Mouse (Mus musculus) kidney, postnatal 0 days (tissue): ENCODE data around the gene Mbnl2. TPM values are rescaled to one million over a fixed set of nuclear protein-coding genes. Genes with fewer than 3 reads are reported as not detected.
A peak's percentile ranks its signal among the peaks of the same experiment; 100 is the strongest.

Experiments
- ATAC-seq: fragments of 200-750 bp; cut with Nextera tagmentation; replicated peaks from 2 replicates; pipeline ENCODE4 v1.8.0; 2017; ENCODE audit warnings: low read depth, moderate number of reproducible peaks, moderate TSS enrichment, moderate library complexity; ENCODE audit not compliant: low FRiP score
- DNase-seq: peaks from one replicate; pipeline ENCODE4 v3.0.0-alpha.2; 2016; ENCODE audit warnings: low spot score
- H3K27ac ChIP-seq: fragments of 300-500 bp; sonication (generic); 2 replicates; pipeline ENCODE4 v1.5.1; 2014; ENCODE audit warnings: mild to moderate bottlenecking
- H3K27me3 ChIP-seq: fragments of 300-500 bp; sonication (generic); 2 replicates; pipeline ENCODE4 v1.6.1; 2014; ENCODE audit warnings: low read length, mixed read lengths; ENCODE audit not compliant: insufficient read depth
- H3K36me3 ChIP-seq: fragments of 300-500 bp; sonication (generic); 2 replicates; pipeline ENCODE4 v1.6.1; 2014; ENCODE audit warnings: low read length, mixed read lengths; ENCODE audit not compliant: insufficient read depth
- H3K4me1 ChIP-seq: fragments of 300-500 bp; sonication (generic); replicated peaks from 2 replicates; pipeline ENCODE4 v1.6.1; 2014; ENCODE audit warnings: antibody characterized with exemption, low read length, mixed read lengths; ENCODE audit not compliant: insufficient read depth
- H3K4me2 ChIP-seq: fragments of 300-500 bp; sonication (generic); 2 replicates; pipeline ENCODE4 v1.6.1; 2014; ENCODE audit warnings: mild to moderate bottlenecking, low read length, moderate library complexity, mixed read lengths
- H3K4me3 ChIP-seq: fragments of 300-500 bp; sonication (generic); replicated peaks from 2 replicates; pipeline ENCODE4 v1.5.1; 2014; ENCODE audit warnings: low read depth, low read length
- H3K9ac ChIP-seq: fragments of 300-500 bp; sonication (generic); 2 replicates; pipeline ENCODE4 v1.6.1; 2014; ENCODE audit warnings: low read depth, low read length
- H3K9me3 ChIP-seq: fragments of 300-500 bp; sonication (generic); replicated peaks from 2 replicates; pipeline ENCODE4 v1.6.1; 2016; ENCODE audit warnings: low read length, inconsistent platforms, mixed read lengths
- CTCF ChIP-seq: IDR thresholded peaks from 2 replicates; pipeline ENCODE4 v1.5.1; 2016; ENCODE audit warnings: antibody characterized with exemption, low read depth, mild to moderate bottlenecking, moderate library complexity
- WGBS: fragments of 180-500 bp; shearing (Covaris S2); extraction: QIAGEN DNeasy Blood & Tissue Kit; methylation state at CpG from one replicate; pipeline ENCODE4 v1.1.7; 2014; 5-methylcytosine and 5-hydroxymethylcytosine counted together
- polyA plus RNA-seq: library from polyadenylated mRNA; unstranded; fragments of >200 nt; fragmentation: Nextera tagmentation; extraction: Ambion mirVana; gene quantifications from 2 replicates; pipeline ENCODE4 v1.2.1, GENCODE M21; 2015

The Mbnl2 gene
- polyA plus RNA-seq, 1 experiment from 2014 or later, result 119 TPM

DNA sequence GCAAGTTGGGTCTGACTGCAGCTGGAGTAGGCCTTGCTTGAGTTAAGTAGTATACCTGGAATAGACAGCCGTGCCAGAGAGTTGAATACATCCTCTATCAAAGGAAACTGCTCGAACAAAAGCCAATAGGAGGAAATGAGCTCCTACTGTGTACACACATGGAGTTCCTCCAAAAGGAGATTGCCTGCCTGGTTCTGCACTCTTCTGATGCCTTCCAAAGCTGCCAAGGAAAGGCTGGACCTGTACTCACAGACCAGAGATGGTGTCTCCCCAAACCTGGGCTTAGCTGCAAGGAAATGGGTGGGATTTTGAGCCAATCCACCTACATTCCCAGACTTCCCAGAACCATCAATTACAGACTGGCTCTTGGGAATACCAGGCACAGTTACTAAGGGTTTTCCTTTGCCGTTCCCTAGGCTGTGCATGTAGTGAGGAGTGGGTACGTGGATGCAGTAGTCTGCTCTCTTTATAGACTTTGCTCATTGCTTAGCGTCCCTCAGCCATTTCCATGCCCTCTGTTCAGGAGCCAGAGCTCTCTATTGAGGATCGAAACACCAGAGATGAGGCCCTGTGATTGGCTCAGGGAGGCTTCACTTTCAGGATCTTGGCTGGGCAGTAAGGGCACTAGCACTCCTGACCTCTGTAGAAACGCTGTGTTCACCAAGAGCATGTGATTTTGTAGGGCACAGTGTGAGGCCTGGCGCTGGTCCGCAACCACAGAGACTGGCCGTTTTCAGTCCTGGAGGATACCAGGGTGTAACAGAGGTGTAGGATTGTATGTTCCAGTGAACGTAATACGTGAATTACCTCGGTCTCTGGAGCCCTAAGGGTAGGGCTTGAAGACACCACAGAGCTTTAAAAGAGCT lies 20.1 kb downstream of the Mbnl2 start:
- Histone ChIP-seq H3K4me1 (peaks cover 42% of the 10 kb centered on the region), H3K27ac (peak overlapping the region; percentile 73; the same call in 1 of the 2 replicates), H3K4me2 (peak overlapping the region; percentile 27; the same call in 1 of the 2 replicates), H3K27me3 (no peaks in the 10 kb centered on the region), H3K36me3 (peaks cover 3% of the 10 kb centered on the region; the same call in 1 of the 2 replicates), H3K9ac (no peak overlapping the region), H3K4me3 (no peak overlapping the region), H3K9me3 (no peaks in the 10 kb centered on the region)
- DNase-seq (no peak), ATAC-seq (no peak)
- 68% methylated on average over 13 of the region's 13 CpGs for WGBS
- no peak for TF ChIP-seq CTCF

DNA sequence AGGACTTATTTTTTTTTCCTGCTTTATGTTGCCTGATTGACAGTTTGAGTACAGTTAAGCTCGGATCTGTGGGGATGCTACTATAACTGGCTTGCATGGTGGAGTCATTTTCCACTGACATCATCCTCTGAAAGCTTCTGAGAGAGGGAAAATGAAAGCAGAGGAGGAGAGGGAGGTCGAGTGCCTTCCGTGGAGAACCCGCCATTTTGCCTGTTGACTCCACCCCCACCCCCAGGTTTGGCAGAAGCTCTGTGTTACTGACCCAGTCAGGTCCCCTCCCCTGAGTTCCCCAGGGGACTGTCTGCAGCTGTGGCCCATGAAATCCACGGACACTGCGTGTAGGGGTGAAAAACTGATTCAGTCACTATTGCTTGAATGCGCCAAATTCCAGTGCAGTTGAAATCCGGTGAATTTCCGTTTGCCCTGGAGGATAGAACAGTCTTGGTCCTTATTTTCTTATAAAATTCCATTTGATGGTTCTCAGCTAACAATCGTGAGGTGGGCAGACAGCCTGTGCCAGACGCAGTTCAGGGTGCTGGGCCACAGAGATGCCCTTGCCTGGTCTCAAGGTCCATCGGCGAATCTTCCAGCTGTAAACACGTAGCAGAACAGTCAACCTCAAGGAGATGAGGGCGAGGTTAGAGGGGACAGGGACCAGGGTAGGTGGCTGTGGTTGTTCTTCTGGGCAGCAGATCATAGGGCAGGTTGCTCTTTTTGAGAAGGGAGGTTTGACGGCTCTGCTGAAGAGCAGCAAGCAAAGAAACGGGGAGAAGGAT lies 20.9 kb downstream of the Mbnl2 start:
- no peaks in the 10 kb centered on the region for H3K9me3 ChIP-seq
- ATAC-seq (peak; percentile 66), DNase-seq (peak; percentile 85)
- H3K9ac ChIP-seq, result no peak overlapping the region
- TF ChIP-seq CTCF, result no peak
- 35% methylated on average over 17 of the region's 17 CpGs for WGBS
- no peak overlapping the region for H3K4me3 ChIP-seq
- H3K4me2 ChIP-seq, result peak overlapping the region; percentile 27
- H3K4me1 ChIP-seq, result peaks cover 38% of the 10 kb centered on the region
- H3K36me3 ChIP-seq, result no peaks in the 10 kb centered on the region
- H3K27me3 ChIP-seq, result no peaks in the 10 kb centered on the region
- H3K27ac ChIP-seq, result peak overlapping the region; percentile 73

DNA sequence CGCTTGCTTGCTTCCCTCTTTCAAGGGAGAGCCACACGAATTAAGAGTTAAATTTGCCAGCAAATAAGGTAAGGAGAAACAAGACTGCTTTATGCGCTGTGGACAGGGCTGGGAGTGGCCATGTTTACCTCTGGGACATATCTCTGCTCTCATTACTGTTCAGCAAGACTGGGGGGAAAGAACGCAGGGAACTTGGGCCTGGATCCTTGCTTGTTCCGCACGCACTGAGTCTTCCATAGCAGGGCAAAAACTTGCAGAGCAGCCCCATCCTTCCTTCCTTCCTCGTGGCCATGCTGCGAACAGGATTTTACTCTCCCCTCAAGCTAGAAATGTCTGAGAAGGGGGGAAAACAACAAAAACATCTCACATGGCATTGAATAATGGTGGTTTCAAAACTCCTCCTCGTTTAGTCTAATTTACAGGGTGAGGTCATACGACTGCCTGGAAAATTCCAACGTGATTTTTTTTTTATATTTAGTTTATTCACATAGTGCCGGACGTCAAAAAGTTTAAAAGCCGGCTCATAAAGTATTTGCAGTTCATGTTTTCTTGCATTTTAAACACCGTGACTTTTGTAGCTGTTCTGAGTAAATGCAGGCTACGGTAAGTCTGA lies 21.8 kb downstream of the Mbnl2 start:
- DNase-seq (peak; percentile 91), ATAC-seq (peak; percentile 40; the same call in 1 of the 2 replicates)
- no peaks in the 10 kb centered on the region for H3K27me3 ChIP-seq
- H3K27ac ChIP-seq, result peak overlapping the region; percentile 73
- H3K36me3 ChIP-seq, result no peaks in the 10 kb centered on the region
- peak overlapping the region; percentile 27 for H3K4me2 ChIP-seq
- H3K9ac ChIP-seq, result no peak overlapping the region
- 11% methylated on average over 16 of the region's 16 CpGs for WGBS
- peaks cover 35% of the 10 kb centered on the region for H3K4me1 ChIP-seq
- H3K9me3 ChIP-seq, result no peaks in the 10 kb centered on the region
- no peak for TF ChIP-seq CTCF
- no peak overlapping the region for H3K4me3 ChIP-seq

DNA sequence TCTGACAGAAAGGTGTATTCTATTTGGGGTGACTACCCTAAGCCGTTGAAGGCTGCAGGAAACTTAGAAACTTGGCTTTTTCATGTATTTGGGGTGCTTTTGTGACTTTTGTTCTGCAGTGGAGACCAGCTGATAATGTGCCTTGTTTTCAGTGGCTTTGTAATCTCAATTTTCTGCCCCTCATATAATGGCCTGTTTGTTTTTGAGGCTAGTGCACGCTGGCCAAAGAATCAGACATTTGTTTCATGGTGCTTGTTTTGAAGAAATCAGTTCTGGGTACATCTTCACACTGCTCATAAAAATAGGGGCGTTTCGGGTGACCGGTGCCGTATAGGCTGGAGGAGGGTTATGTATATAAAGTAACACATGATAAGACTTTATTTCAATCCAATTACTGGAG lies 22.4 kb downstream of the Mbnl2 start:
- Histone ChIP-seq H3K4me2 (peak overlapping the region; percentile 27), H3K27me3 (no peaks in the 10 kb centered on the region), H3K9ac (no peak overlapping the region), H3K27ac (peak overlapping the region; percentile 73), H3K36me3 (no peaks in the 10 kb centered on the region), H3K4me3 (no peak overlapping the region), H3K4me1 (peaks cover 38% of the 10 kb centered on the region), H3K9me3 (no peaks in the 10 kb centered on the region)
- DNase-seq (no peak), ATAC-seq (no peak)
- WGBS, result 37% methylated on average over 6 of the region's 6 CpGs
- TF ChIP-seq CTCF, result no peak

DNA sequence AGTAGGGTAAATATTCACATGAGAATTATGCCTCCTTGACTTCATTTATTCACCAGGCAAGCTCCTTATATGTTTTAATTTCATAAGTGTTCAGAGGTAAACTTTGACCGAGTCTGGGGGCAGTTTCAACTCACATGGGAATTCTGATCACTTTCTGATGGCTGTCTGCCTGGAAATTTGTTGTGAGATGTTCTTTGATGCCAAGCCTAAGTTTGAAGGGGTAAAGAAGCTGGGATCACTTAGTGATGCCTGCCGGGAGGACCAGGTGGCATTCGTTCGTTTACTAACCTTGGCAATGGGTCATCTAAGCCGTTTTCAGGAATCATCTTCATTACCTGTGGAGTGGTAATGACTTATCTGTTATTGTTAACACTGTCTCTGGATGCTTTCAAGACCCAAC lies 23.0 kb downstream of the Mbnl2 start:
- Histone ChIP-seq H3K9me3 (no peaks in the 10 kb centered on the region), H3K4me2 (no peak overlapping the region), H3K36me3 (no peaks in the 10 kb centered on the region), H3K4me3 (no peak overlapping the region), H3K4me1 (peaks cover 44% of the 10 kb centered on the region), H3K27me3 (no peaks in the 10 kb centered on the region), H3K9ac (no peak overlapping the region), H3K27ac (no peak overlapping the region)
- ATAC-seq (no peak), DNase-seq (no peak)
- TF ChIP-seq CTCF, result no peak
- 50% methylated on average over 5 of the region's 5 CpGs for WGBS

DNA sequence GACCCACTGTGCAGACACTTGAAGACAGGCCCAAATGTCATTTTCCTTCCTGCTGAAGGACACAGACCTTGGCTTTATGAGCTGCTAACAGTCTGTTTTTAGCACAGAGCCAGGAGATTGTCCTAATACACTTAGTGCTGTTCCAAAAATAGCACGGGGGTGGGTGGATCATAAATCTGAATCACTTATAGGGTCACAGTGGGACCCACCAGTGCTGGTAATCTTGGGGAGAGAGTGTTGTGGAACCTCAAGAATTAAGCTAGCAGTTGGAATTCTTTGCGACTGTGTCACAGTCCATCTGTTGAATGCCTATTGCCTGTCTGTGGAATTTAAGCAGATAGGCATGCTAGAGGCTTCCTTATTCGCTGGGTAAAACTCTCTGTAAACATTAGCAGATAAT lies 24.2 kb downstream of the Mbnl2 start:
- peak; percentile 81 for DNase-seq
- Histone ChIP-seq H3K4me2 (peak overlapping the region; percentile 0; the same call in 1 of the 2 replicates), H3K4me1 (peaks cover 46% of the 10 kb centered on the region), H3K27me3 (no peaks in the 10 kb centered on the region), H3K27ac (peak overlapping the region; percentile 57), H3K36me3 (no peaks in the 10 kb centered on the region), H3K9ac (no peak overlapping the region), H3K4me3 (no peak overlapping the region), H3K9me3 (no peaks in the 10 kb centered on the region)
- no peak for TF ChIP-seq CTCF
- 29% methylated on average over 3 of the region's 3 CpGs for WGBS
- ATAC-seq, result no peak; the same call in 1 of the 2 replicates
